Mouse (Mus musculus) brown adipose tissue, adult 24 weeks (tissue): ENCODE data around the gene Sh3glb2. TPM values are rescaled to one million over a fixed set of nuclear protein-coding genes. Genes with fewer than 3 reads are reported as not detected.

Source experiments
- polyA plus RNA-seq: library from polyadenylated mRNA; stranded (reverse); fragments of >200 nt; gene quantifications from 2 replicates; pipeline ENCODE4 v1.2.4, GENCODE M21; 2012; ENCODE audit not compliant: missing spikeins, insufficient read depth, insufficient read length

The Sh3glb2 gene
- polyA plus RNA-seq, 1 experiment: 66.4 TPM

Other genes starting within 250 kb of the Sh3glb2 start
- 19.2 and 23.8 TPM in 2 replicates for gene Zer1, start 234.8 kb downstream of the Sh3glb2 start, polyA plus RNA-seq
- gene Tbc1d13, start 225.6 kb downstream of the Sh3glb2 start, polyA plus RNA-seq: 28.8 and 38.6 TPM in 2 replicates
- gene Endog, start 187.8 kb downstream of the Sh3glb2 start, polyA plus RNA-seq: 64.4 and 85.8 TPM in 2 replicates
- 11.0 and 12.7 TPM in 2 replicates for gene Spout1, start 180.9 kb downstream of the Sh3glb2 start, polyA plus RNA-seq
- 17.4 and 19.1 TPM in 2 replicates for gene Kyat1, start 153.5 kb downstream of the Sh3glb2 start, polyA plus RNA-seq
- 11.9 and 14.8 TPM in 2 replicates for gene Lrrc8a, start 121.6 kb downstream of the Sh3glb2 start, polyA plus RNA-seq
- gene Gm28035, start 118.8 kb downstream of the Sh3glb2 start, polyA plus RNA-seq: not detected in 2 replicates
- gene Phyhd1, start 93.1 kb downstream of the Sh3glb2 start, polyA plus RNA-seq: 16.2 and 19.3 TPM in 2 replicates
- not detected in 2 replicates for gene Gm28038, start 78.3 kb downstream of the Sh3glb2 start, polyA plus RNA-seq
- 37.8 and 40.5 TPM in 2 replicates for gene Dolk, start 73.0 kb downstream of the Sh3glb2 start, polyA plus RNA-seq
- gene Nup188, start 72.9 kb downstream of the Sh3glb2 start, polyA plus RNA-seq: 10.9 and 19.5 TPM in 2 replicates
- 77.1 and 78.5 TPM in 2 replicates for gene Miga2, start 4.9 kb upstream of the Sh3glb2 start, polyA plus RNA-seq
- gene Dolpp1, start 32.9 kb upstream of the Sh3glb2 start, polyA plus RNA-seq: 10.4 and 13.8 TPM in 2 replicates
- 378 and 560 TPM in 2 replicates for gene Crat, start 56.5 kb upstream of the Sh3glb2 start, polyA plus RNA-seq
- 83.8 and 94.3 TPM in 2 replicates for gene Ptpa, start 56.7 kb upstream of the Sh3glb2 start, polyA plus RNA-seq
- 2.5 and 3.5 TPM in 2 replicates for gene Ier5l, start 114.9 kb upstream of the Sh3glb2 start, polyA plus RNA-seq
- gene Cstad, start 235.7 kb upstream of the Sh3glb2 start, polyA plus RNA-seq: not detected in 2 replicates